Mouse (Mus musculus) hindbrain, embryonic 11.5 days (tissue): ENCODE measurements around the gene Cdk17. TPM values are rescaled to one million over a fixed set of nuclear protein-coding genes. Genes with fewer than 3 reads are reported as not detected.

Experiments
- ATAC-seq: fragments of 200-750 bp; cut with Nextera tagmentation; 2 replicates; pipeline ENCODE4 v1.8.0; 2017; ENCODE audit warnings: mild to moderate bottlenecking, moderate TSS enrichment, moderate library complexity; ENCODE audit not compliant: low FRiP score
- DNase-seq: peaks from one replicate; pipeline ENCODE4 v3.0.0-alpha.2; 2015; ENCODE audit warnings: low spot score
- H3K27ac ChIP-seq: fragments of 300-500 bp; sonication (generic); 2 replicates; pipeline ENCODE4 v1.5.1; 2014; ENCODE audit warnings: mild to moderate bottlenecking, low read depth, low read length
- H3K27me3 ChIP-seq: fragments of 300-500 bp; sonication (generic); 2 replicates; pipeline ENCODE4 v1.6.1; 2014; ENCODE audit warnings: mild to moderate bottlenecking, low read length, moderate library complexity, mixed read lengths; ENCODE audit not compliant: control insufficient read depth, insufficient read depth
- H3K36me3 ChIP-seq: fragments of 300-500 bp; sonication (generic); 2 replicates; pipeline ENCODE4 v1.6.1; 2014; ENCODE audit warnings: mild to moderate bottlenecking, low read length, moderate library complexity, mixed read lengths; ENCODE audit not compliant: control insufficient read depth, insufficient read depth
- H3K4me1 ChIP-seq: fragments of 300-500 bp; sonication (generic); replicated peaks from 2 replicates; pipeline ENCODE4 v1.6.1; 2014; ENCODE audit warnings: low read length, mixed read lengths; ENCODE audit not compliant: control insufficient read depth, insufficient read depth
- H3K4me2 ChIP-seq: fragments of 300-500 bp; sonication (generic); replicated peaks from 2 replicates; pipeline ENCODE4 v1.6.1; 2014; ENCODE audit warnings: mild to moderate bottlenecking, low read depth, low read length
- H3K4me3 ChIP-seq: fragments of 300-500 bp; sonication (generic); 2 replicates; pipeline ENCODE4 v1.5.1; 2014; ENCODE audit warnings: low read depth, low read length
- H3K9ac ChIP-seq: fragments of 300-500 bp; sonication (generic); 2 replicates; pipeline ENCODE4 v1.6.1; 2014; ENCODE audit warnings: low read depth, low read length
- H3K9me3 ChIP-seq: fragments of 300-500 bp; sonication (generic); 2 replicates; pipeline ENCODE4 v1.6.1; 2016; ENCODE audit warnings: low read length; ENCODE audit not compliant: control insufficient read depth
- WGBS: fragments of 180-500 bp; shearing (Covaris S2); extraction: QIAGEN DNeasy Blood & Tissue Kit; methylation state at CpG from one replicate; pipeline ENCODE4 v1.1.7; 2014; 5-methylcytosine and 5-hydroxymethylcytosine counted together
- polyA plus RNA-seq: library from polyadenylated mRNA; unstranded; fragments of >200 nt; fragmentation: Nextera tagmentation; extraction: Ambion mirVana; gene quantifications from 2 replicates; pipeline ENCODE4 v1.2.1, GENCODE M21; 2014

Gene Cdk17
- polyA plus RNA-seq, 1 experiment from 2014 or later = 37.3 TPM

- H3K9me3 ChIP-seq = no peaks in the 10 kb centered on the region
- H3K4me3 ChIP-seq = no peak overlapping the region
- WGBS = 76% methylated on average over 14 of the region's 14 CpGs
- no peak overlapping the region for H3K9ac ChIP-seq
- no peaks in the 10 kb centered on the region for H3K36me3 ChIP-seq
- H3K27me3 ChIP-seq = no peaks in the 10 kb centered on the region; the same call in 1 of the 2 replicates
- no peak for ATAC-seq
- no peak for DNase-seq
- peaks cover 7% of the 10 kb centered on the region for H3K4me1 ChIP-seq
- no peak overlapping the region for H3K4me2 ChIP-seq
- no peak overlapping the region for H3K27ac ChIP-seq
Observed at GRCm38 (mm10) chr10:93272986-93273982, 112.6 kb downstream of the Cdk17 start.

DNA sequence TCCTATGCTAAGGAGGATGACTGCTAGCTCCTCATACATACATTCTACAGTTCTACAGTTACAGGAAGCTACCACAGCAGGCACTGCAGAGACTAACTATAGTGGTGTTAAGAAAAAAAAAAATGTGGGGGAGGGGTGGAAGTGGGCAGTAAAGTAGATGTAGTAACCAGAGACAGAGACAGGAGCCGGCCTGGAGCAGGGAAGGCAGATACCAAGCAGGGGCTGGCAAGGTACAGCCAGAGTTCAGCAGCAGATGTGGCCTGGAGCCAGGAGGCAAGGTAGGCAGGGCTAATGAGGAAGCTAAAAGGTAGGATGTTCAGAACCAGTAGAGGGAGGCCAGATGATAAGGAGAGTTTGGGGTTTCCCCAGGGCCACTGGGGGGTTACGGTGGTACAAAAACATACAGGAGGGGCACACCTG lies 113.6 kb downstream of the Cdk17 start:
- no peak overlapping the region for H3K27ac ChIP-seq
- WGBS = 76% methylated on average over 2 of the region's 2 CpGs
- no peaks in the 10 kb centered on the region for H3K9me3 ChIP-seq
- no peaks in the 10 kb centered on the region for H3K36me3 ChIP-seq
- H3K4me2 ChIP-seq = no peak overlapping the region
- no peak overlapping the region for H3K4me3 ChIP-seq
- H3K9ac ChIP-seq = no peak overlapping the region
- ATAC-seq (no peak), DNase-seq (no peak)
- peaks cover 7% of the 10 kb centered on the region for H3K4me1 ChIP-seq
- H3K27me3 ChIP-seq = no peaks in the 10 kb centered on the region; the same call in 1 of the 2 replicates

- DNase-seq = peak; percentile 41
- H3K4me2 ChIP-seq = peak overlapping the region; percentile 30; the same call in 1 of the 2 replicates
- H3K27me3 ChIP-seq = no peaks in the 10 kb centered on the region; the same call in 1 of the 2 replicates
- WGBS = 42% methylated on average over 25 of the region's 25 CpGs
- H3K9ac ChIP-seq = no peak overlapping the region
- H3K27ac ChIP-seq = no peak overlapping the region
- peaks cover 7% of the 10 kb centered on the region for H3K4me1 ChIP-seq
- H3K36me3 ChIP-seq = no peaks in the 10 kb centered on the region
- peak; percentile 83 for ATAC-seq
- H3K4me3 ChIP-seq = no peak overlapping the region
- H3K9me3 ChIP-seq = no peaks in the 10 kb centered on the region
Observed at GRCm38 (mm10) chr10:93275212-93276136, 114.8 kb downstream of the Cdk17 start.

DNA sequence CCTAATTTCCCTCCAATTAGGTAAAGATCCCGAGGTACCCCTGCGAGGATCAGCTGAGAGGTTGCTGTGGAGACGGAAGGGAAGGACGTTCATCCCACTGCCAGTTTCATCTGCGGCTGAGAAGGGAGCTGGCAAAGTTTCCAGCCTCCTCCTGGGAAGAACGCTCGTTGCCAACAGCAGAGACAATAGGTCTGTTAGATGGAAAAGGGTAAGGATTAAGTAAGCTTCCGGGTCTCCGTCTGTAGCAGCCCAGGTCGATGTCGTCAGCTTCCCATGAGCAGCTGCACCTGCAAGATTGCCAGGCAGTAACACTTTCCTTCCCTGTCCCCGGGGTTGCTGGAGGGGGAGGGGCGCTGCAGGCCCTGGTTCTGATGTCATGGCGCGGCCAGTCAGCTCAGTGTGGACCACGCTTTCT lies 115.7 kb downstream of the Cdk17 start:
- Histone ChIP-seq H3K9me3 (no peaks in the 10 kb centered on the region), H3K27ac (no peak overlapping the region)
- 9% methylated on average over 16 of the region's 16 CpGs for WGBS

GRCm38 (mm10) chr10:93276857-93277256 lies 116.2 kb downstream of the Cdk17 start:
- no peak for ATAC-seq
- H3K4me3 ChIP-seq = peak overlapping the region; percentile 21; the same call in 1 of the 2 replicates

More for the DNA sequence above, 115.7 kb downstream of the Cdk17 start:
- Histone ChIP-seq H3K4me1 (peaks cover 7% of the 10 kb centered on the region), H3K9ac (peak overlapping the region; percentile 44; the same call in 1 of the 2 replicates), H3K4me2 (peak overlapping the region; percentile 30), H3K4me3 (peak overlapping the region; percentile 21), H3K36me3 (no peaks in the 10 kb centered on the region), H3K27me3 (no peaks in the 10 kb centered on the region; the same call in 1 of the 2 replicates)
- DNase-seq = peak; percentile 60
- ATAC-seq = peak; percentile 39; the same call in 1 of the 2 replicates

GRCm38 (mm10) chr10:93278361-93278760 lies 117.7 kb downstream of the Cdk17 start:
- Histone ChIP-seq H3K27me3 (no peaks in the 10 kb centered on the region; the same call in 1 of the 2 replicates), H3K4me2 (no peak overlapping the region), H3K9me3 (no peaks in the 10 kb centered on the region), H3K9ac (no peak overlapping the region), H3K27ac (no peak overlapping the region), H3K36me3 (no peaks in the 10 kb centered on the region), H3K4me3 (no peak overlapping the region), H3K4me1 (peaks cover 7% of the 10 kb centered on the region)
- no peak for ATAC-seq
- 84% methylated on average over 8 of the region's 8 CpGs for WGBS
- no peak for DNase-seq

More at GRCm38 (mm10) chr10:93276857-93277256, 116.2 kb downstream of the Cdk17 start:
- Histone ChIP-seq H3K4me2 (peak overlapping the region; percentile 30; the same call in 1 of the 2 replicates), H3K36me3 (no peaks in the 10 kb centered on the region), H3K9ac (no peak overlapping the region), H3K27me3 (no peaks in the 10 kb centered on the region; the same call in 1 of the 2 replicates), H3K27ac (no peak overlapping the region), H3K9me3 (no peaks in the 10 kb centered on the region), H3K4me1 (peaks cover 7% of the 10 kb centered on the region)
- 66% methylated on average over 9 of the region's 9 CpGs for WGBS
- no peak for DNase-seq

DNA sequence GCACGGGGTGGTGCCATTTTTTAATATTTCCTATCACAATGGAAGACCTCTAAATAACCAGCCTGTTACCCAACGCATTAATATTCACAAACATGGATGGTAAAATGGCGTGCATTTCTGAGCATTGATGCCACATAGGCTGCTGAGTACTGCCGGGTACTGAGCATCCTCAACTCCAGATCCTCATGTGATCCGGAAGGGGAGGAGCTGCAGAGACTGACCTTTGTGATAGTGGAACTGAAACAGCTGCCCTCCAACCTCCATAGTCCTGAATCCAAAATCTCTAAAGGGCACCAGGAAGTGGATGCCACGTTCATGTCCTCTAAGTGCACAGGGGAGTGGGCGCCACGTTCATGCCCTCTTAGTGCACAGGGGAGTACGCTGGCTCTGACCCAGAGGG lies 118.4 kb downstream of the Cdk17 start:
- ATAC-seq = no peak
- Histone ChIP-seq H3K27ac (no peak overlapping the region), H3K9ac (no peak overlapping the region), H3K4me1 (peaks cover 7% of the 10 kb centered on the region), H3K27me3 (no peaks in the 10 kb centered on the region; the same call in 1 of the 2 replicates), H3K9me3 (no peaks in the 10 kb centered on the region), H3K4me3 (no peak overlapping the region), H3K4me2 (no peak overlapping the region), H3K36me3 (no peaks in the 10 kb centered on the region)
- no peak for DNase-seq
- 93% methylated on average over 9 of the region's 9 CpGs for WGBS

DNA sequence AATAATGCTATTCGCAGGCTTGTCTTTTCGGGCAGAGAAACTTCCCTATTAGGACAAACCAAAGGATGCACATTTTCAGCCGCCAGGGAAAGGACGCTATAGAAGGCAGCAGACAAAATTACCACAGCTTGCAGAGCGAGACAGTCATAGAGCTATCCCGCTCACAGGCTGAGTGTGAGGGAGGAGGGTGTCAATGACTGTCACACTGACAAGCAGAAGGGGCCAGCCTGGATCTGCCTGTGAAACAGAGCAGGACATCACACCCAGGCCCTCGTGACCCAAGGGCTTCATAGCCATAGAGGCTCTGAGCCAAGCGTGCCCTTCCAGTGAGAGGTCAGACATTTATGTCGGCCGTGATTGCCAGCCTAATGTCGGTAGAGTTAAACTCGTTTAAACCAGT lies 119.9 kb downstream of the Cdk17 start:
- 83% methylated on average over 12 of the region's 12 CpGs for WGBS

More for the DNA sequence above, 119.9 kb downstream of the Cdk17 start:
- no peaks in the 10 kb centered on the region for H3K36me3 ChIP-seq
- ATAC-seq (no peak), DNase-seq (no peak)
- peaks cover 6% of the 10 kb centered on the region for H3K4me1 ChIP-seq
- H3K9ac ChIP-seq = no peak overlapping the region
- H3K27ac ChIP-seq = no peak overlapping the region
- no peaks in the 10 kb centered on the region for H3K9me3 ChIP-seq
- H3K4me3 ChIP-seq = no peak overlapping the region
- no peak overlapping the region for H3K4me2 ChIP-seq
- H3K27me3 ChIP-seq = no peaks in the 10 kb centered on the region; the same call in 1 of the 2 replicates
